Mouse (Mus musculus) embryonic fibroblast, embryonic 13.5 days (primary cell): ENCODE data around the gene Irs1.

Source experiments
- CTCF ChIP-seq: IDR thresholded peaks from 2 replicates; pipeline ENCODE4 v1.5.1; 2011; ENCODE audit warnings: mild to moderate bottlenecking, control low read depth, low read length, moderate library complexity, borderline replicate concordance; ENCODE audit not compliant: insufficient read depth
- POLR2A ChIP-seq: IDR thresholded peaks from 2 replicates; pipeline ENCODE4 v1.6.1; 2011; ENCODE audit warnings: low read depth, mild to moderate bottlenecking, control low read depth, low read length, moderate library complexity

DNA sequence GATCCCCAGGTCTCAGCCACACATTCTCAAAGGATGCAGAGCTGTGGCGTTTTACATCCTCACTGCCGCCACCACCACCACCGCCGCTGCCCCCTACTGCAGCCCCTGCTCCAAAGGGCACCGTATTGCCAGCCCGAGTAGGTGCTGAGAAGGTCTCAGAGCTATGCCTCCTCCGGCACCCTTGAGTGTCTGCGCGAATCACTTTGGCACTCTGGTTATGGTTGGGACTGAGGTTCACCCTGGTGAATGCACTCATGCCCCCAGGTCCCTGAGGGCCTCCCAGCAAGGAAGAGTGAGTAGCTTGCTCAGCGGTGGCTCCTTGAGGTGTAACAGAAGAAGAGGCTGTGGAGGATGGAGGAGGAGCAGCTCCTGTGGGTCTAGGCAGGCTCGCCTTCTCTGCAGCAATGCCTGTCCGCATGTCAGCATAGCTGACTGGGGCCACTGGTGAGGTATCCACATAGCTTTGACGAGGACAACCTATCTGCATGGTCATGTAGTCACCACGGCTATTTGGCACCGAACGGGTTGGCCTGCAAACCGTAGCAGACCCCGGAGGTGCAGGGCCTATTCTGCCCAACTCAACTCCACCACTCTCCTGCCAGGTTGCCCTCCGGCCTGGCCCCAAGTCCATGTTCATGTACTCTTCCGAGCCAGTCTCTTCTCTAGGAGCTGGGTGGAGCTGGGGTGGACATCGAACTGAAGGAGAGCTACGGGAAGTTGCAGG, 4.0 kb downstream of the Irs1 start:
- TF ChIP-seq CTCF (no peak), POLR2A (peak; percentile 39; the same call in 1 of the 2 replicates)
